Mouse (Mus musculus) left cerebral cortex, adult 18-20 months (tissue): ENCODE measurements at regions not wholly inside any gene's neighbourhood (a gene's known extent, or its start where the extent isn't known, plus 50 kb on each side); places are given as distances from the start of the nearest gene placed in this dataset.
A peak's percentile ranks its signal among the peaks of the same experiment; 100 is the strongest.

ENCODE experiments used
- DNase-seq, 2 experiments: peaks; one replicate each; pipeline ENCODE4 v3.0.0; 2021 to 2022; ENCODE audit warnings: low spot score in 2 of 2, mixed read lengths in 1 of 2

DNA sequence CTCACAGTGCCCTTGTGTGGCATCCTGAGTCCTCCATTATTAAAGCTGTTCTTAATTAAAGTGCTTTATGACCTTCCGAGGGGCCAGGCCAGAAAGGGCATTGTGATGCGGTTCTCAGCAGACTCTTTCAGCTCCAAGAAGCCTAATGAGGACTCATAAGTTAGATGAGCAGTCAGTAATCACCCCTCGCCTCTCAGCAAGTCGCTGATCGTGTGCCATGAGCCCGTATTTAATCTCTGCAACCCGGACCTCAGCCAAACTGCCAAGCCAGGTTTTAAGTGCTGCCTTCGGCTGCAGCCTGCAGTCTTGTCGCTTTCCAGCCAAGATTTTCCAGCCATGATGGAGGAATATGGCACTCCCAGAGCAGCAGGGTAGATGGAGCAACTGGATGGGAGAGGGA lies 56.1 kb upstream of the Rbfox1 start:
- no peak for DNase-seq

DNA sequence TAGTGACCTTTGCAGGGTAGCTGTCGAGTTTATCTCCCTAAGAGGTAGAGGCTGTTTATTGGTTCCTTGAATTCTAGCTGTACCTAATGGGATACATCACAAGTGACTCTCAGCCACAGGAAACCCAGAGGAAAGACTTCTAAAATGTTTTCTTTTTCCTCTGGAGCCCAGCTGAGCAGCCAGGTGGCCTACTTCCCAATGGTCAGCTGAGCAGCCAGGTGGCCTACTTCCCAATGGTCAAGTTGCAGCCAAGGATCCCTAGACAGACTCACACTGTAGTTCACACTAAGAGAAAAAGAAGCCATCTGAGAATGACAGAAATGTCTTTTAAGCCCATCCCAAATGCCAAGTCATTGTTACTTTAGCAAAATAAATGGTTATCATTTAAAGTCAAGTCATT lies 61.8 kb upstream of the Rbfox1 start:
- DNase-seq: no peak

DNA sequence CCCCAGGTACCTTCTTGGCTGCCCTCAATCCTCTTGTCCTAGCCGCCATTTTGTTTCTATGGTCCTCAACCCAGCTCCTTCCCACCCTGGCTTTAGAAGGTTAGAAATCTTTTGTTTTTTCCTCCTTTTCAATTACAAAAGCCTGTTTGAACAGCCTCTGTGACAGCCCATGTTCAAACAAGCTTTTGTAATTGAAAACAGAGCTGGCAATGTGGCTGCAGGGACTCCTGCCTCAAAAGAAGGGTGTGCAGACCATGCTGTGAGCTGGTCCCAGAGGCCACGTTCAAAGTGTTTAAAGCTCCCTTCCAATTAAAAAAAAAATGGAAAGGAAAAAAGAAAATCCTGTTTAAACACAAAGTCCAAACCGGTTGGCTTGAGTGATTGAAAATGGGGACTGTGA lies 68.0 kb upstream of the Rbfox1 start:
- DNase-seq: no peak

DNA sequence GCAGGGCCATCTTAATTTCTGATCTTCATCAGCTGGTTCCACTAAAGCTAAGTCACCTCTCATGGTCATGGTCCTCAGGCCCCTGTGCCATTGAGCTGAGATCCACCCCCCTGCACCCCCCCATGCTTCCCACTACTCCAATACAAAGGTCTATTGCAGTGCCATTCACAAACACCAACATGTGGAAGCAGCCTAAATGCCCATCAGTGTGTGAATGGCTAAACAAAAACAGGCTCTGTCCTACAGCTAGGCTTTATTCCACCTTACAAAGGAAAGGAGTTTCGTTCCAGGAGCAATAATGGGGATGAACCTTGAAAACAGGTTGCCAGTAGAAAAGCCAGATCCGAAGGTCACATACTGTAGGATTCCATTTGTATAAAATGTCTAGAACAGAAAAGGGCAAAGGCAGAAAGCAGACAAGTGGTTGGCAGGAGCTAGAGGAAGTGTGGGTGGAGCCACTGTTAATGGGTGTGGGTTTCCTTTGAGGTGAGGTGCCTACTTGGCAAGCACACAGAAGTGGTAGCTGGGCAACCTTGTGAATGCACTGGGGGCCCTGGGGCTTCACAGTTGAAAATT lies 72.8 kb upstream of the Rbfox1 start:
- DNase-seq: no peak

DNA sequence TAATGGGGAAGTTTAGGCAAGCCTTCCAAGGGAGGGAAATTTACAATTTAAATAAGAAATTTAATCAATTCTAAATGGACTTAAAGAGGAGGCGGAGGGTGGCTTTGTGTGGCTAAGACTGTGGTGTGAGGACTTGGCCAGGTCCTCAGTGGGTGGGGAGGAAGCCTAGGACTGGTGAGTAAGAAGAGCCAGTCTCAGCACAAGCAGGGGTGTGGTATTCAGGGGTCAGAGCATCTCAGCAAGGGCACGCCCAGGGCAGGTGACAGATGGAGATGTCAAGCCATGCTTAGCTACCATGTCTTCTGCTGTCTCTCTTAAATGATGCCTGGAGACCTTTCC lies 73.5 kb upstream of the Rbfox1 start:
- DNase-seq: no peak

DNA sequence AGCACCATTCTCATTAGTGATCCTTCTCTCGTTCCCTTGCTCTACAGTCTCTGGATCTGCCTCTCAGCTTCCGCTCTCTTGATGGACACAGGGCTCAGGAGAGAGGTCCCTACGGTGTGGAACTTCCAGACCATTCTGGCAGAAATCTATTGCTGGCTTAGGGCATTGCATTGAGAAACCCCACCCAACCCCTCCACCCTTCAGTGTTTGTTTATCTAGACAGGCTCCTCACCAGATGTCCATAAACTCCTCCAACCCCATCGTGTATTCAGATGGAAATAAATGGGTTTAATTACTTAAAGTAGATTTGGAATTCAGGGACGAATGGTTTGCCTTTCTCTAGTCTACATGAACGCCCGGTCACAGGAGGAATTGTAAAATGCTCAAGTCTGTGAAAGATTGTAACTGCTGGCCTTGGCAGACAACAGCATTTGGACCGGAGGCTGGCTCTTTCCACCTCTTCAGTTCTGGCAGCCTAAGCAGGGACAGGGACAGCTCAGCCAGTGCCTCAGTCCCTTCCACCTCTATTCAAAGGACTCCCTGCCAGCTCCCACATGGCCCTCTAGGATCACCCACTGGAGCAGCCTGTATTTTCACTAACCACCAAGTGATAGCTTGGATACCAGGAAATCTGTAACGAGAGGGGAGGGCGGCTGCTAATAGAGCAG lies 74.0 kb upstream of the Rbfox1 start:
- DNase-seq: no peak

DNA sequence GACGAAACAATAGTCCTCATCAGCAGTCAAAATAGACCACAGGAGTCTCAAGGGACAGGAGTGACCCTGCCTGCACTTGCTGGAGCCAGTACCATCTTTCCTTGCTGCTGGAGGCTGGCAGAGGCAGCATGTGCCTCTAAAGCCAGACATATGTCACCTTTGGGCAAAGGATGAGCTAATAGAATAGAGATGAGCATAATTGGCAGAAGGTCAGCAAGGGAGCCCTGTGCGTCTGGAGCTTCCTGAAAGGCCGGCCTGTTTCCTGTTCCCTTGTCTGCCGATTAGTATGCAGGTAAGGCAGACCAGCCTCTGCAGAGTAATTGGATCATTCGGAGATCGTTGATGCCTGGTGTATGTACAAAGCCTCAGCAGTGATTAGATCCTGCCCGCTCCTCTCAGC lies 87.0 kb upstream of the Rbfox1 start:
- no peak for DNase-seq

DNA sequence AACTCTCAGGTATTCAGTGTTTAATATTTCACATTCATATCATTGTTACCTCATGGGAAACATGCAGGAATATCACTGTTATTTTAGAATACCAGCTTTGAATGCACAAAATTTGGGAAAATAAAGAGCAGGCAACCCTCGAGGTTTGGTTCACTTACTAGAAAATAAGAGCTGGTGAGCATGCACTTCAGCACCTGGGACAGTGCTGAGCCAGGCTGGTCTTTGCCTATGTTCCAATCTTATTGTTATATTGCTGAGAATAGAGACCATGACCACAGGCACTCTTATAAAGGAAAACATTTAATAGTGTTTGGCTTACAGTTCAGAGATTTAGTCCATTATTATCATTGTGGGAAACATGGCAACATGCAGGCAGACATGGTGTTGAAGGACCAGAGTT lies 92.9 kb upstream of the Rbfox1 start:
- no peak for DNase-seq

DNA sequence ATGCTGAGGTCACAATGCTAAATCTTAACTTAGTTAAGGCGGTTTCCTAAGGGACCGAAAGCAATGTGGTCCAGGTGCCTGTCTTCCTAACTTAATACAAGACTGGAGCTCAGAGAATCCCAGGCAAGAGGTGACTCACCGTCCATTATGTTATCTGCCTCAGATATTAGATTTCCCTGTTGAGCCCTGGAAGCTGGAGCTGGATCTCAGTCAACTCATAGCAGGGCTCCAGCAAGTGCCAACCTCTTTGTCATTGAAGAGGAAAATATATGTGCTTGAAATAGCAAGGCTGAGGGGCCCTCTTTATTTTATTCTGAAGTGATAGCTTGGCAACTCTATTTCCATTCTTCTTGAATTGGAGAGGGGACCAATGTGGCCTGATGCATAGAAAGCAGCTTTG lies 95.0 kb upstream of the Rbfox1 start:
- DNase-seq: no peak

DNA sequence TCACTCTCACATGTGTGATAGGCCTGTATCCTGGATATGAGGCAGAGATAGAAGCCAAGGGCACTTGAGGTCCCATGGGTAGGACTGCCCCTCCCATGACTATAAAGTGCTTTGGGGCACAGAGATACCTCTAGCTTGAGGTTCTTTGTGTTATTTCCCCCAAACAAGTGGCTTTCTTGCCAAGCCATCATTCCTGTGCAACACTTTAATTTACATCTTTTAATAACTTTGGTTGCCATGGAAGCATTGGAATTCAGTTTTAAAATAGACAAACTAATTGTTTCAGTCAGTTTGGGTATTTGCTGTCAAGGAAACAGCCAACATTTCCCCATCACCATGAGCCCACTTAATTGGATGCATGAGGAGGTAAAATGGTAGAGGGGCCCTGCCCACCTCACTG lies 97.9 kb upstream of the Rbfox1 start:
- DNase-seq: no peak

DNA sequence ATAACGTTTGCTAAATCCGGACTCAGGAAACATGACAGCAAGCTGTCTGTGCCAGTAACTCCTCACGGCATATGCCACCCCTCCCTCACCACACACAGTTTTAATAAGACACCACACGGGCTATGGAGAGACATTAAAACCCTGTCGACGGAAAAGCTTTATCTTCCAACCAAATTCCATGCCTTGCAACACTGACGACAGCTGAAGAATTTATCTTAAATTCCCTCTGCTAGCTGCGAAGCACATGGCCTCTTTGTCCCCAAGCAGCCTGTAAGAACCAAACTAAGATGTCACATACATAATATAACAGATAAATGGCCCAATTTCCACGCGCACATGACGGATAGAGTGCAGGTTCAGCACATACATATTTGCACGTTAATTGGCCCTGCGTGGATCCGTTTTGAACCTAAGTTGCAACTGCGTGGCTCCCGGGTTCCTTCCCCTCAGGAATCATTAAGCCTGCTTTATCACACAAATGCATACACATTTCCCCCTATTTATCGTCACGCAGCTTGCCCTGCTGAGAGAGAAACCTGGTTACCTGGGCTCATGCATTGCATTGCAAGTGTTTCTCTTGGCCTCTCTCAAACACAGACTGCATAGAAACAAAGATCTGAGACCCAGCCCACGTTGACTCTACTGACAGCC lies 118.3 kb upstream of the Rbfox1 start:
- peak in 1 of 2 experiments; percentile 5 for DNase-seq

DNA sequence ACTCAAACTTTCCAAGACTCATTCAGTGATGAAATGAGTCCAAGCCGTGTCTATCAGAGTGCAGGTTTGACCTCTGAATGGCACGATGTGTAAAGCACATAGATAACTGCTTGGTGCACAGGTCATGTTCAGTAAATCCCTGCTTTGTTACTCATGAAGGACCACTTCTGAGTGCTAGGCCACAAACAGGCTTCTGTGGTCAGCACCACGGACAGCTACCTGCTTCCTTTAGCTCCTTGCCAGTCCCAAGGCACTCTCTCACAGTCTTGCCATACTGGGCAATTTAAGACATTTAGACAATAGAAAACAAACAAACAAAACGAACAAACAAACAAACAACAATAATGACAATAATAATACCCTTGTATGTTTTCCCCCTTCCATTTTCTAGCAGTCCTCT lies 120.0 kb upstream of the Rbfox1 start:
- DNase-seq: no peak

DNA sequence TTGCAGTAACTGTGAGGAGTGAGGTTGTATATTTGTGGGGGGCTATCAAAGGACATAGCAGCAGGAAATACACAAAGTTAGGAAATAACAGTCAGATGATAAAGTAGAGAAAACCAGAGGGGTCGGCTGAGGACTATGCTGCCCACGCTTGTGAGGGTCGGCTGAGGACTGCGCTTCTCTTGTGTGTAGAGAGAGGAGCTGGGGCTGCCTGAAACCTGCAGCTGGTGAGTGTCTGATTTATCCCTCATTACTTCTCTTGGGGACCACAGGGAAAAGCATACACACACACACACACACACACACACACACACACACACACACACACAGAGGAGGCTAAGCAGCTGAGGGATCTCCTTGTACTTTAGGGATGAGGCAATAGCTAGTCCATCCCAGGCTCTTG lies 124.3 kb upstream of the Rbfox1 start:
- no peak for DNase-seq

DNA sequence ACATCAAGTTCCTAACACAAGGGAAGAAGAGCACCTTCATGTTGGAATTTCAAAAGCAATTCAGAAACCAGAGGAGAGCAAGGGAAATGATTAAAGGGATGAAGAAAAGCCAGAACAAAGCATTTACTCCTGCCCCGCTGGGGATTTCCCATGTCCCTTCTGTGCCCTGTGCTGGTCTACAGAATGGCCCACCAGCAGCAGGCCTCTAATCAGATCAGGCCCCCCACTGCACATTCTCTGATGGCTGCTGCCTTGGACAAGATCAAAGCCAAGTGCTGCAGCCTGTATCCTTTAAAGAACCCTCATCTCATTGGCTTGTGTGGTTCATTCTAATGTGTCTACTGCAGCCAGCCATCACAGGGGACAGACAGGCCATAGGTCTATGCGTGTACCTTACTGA lies 126.1 kb upstream of the Rbfox1 start:
- no peak for DNase-seq

DNA sequence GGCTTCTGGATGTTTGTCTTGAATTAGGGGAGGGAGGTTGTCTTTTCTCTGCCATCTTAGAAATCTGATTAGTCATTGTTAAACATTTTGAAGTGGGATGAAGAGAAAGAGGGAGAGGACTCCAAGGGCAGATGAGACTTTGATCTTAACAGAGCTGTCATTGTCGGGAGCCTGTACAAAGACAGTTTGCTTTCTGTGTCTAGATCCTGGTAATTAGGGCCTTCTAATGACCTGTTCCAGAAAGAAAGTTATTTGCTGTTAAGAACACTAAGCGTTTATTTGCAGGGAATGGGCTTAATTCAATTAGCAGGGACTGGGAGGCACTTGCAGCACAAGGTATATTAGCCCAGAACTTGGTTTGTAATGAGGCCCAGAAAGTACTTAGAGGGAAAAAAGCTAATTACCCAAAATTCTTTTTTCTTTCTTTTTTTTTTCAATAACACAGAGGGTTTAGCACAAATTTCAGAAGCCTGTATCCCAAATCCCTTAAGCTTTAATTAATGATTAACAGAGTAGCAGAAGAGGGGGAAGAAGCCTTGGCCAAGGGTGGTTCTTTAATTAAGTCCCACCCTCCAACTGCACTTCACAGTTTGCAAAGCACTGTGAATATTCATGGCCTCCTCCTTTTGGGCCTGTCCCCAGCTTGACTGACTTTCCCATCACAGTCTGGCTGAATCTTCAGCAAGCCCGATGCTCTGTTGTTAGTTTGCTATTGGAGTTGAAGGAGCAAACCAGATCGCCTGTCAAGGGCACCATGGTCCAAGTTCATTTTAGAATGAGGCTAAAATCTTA lies 142.2 kb upstream of the Rbfox1 start:
- DNase-seq: no peak

DNA sequence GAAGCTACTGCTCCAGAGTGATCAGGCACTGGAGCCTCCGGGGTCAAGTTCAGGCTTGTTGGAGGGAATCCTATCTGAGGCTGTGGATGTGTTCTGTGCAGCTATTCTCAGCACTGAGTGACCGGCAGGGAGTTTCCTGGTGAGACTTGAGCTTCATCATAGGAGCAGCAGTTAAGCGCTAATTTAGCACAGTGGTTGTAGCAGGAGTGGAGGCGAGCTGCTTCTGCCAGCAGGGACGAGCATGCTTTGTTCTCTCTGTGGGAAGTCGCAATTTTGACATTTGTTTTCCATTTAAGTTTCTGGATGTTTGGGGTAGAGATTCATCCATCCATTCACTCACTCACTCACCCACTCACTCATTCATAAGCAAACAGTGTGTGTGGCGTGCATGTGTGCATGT lies 144.4 kb upstream of the Rbfox1 start:
- peak; percentile 15 to 16 for DNase-seq

DNA sequence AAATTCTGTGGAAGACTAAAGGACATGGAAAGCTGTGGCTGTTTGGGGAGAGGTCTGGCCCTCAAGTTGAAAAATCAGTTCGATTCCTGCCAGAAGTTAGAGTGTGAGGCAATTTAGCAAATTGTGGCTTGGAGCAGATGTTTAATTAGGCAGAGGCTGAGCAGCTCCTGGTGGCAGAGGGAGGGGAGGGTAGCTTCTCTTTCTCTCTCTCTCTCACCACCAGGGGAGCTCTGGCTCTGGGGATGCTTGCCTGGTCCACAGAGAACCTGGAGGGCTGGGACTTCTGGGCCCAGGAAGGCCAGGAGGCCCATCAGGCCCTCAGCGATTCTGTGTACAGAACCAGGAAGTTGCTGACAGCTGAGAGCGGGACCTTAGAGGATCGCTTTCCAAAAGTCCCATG lies 151.5 kb upstream of the Rbfox1 start:
- no peak for DNase-seq

DNA sequence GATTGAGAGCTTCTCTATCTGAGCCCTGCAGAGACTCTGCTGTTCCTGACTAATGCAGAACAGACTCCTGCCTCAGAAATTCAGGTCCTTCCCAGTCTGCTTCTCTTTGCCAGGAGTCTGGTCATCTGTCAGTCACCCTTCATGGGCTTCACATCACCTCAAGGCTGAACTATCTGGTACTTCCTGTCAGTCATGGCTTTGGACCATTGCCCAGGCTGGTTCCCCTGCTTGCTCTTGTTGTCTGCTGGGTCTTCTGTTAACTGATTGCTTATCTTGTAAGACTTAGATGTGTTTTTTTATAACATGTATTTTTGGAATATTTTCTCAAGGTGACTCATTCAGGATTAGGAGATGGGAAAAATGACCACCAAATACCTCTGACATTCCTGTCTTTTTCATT lies 162.6 kb upstream of the Rbfox1 start:
- no peak for DNase-seq

DNA sequence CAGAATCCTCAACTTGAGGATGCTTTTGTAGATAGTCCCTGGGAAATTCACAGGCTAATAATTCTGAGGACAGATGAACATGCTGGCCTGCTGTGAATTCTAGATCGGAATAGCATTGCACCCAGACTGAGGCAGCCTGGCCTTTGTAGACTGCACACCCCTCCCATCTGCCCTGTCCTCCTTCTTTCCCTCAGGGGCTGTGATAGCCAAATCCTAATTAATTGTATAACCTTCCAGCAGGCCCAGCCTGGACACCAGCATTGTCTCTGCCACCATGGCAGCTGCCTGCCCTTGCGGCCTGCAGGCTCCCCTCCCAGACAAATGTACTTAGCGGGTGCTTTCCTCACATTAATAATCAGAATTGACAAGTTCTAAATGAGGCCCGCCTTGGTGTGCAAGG lies 171.7 kb upstream of the Rbfox1 start:
- DNase-seq: no peak

DNA sequence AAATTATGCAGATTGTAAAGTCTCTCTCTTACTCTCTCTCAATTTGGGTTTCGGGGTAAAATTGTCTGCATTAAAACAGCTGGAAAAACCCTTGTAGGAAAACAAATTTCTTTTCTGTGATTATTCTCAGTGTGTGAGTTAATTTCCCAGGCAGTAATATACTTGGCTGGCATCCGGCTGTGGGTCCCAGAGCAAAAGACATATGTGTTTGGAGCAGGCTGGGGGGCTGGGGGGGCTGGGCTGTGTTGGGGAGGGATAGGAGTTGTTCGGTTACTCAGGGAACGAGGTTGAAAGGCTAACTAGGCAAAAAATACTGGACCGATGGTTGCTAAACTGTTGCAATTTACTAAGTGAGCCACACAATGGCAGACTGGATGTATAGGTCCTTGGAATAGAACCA lies 175.3 kb upstream of the Rbfox1 start:
- DNase-seq: no peak

DNA sequence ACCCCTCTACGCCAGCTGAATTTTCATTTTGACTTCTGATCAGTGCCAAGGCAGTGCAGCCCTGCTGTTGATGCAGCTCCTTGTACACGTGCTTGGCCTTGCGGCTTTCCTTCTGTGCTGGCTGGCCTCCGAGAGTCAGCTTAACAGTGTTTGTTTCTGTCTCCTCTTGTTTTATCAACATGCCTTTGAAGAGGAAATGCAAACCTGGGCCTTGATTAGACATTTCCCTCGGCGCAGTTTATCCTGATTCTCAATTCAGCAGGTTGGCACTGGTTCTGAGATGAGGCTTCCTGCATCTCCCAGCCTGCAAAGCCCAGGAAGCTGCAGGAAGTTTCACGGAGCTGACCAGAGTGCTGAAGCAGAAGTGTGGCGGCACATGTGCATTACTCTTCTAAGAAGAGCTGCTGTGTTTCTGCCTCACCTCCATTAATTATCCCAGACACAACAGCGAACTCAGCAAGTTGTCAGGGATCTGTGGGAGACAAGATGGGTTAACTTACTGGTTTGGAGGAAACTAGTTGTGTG lies 184.4 kb upstream of the Rbfox1 start:
- DNase-seq: no peak

DNA sequence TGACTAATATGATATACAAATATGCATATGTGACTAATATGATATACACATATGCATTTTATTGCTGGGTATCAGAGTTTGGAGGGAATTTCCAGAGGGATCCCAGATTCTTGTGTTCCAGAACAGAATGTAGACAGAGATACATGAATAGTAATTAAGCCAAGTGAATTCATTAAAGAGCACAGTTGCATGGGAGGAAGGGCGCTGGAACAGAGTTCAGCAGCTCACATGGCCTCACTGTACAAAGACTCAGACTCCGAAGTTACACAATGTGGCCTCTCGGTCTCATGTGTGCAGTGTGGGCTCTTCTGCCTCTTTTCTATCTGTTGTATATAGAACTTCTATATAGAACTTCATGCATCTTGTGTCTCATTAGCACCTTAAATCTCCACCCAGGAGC lies 196.8 kb upstream of the Rbfox1 start:
- DNase-seq: no peak
